Mouse (Mus musculus) embryonic facial prominence, embryonic 13.5 days (tissue): ENCODE measurements around the gene Prkn. TPM values are rescaled to one million over a fixed set of nuclear protein-coding genes. Genes with fewer than 3 reads are reported as not detected.

ENCODE experiments used
- ATAC-seq: fragments of 200-750 bp; cut with Nextera tagmentation; 2 replicates; pipeline ENCODE4 v1.8.0; 2017; ENCODE audit warnings: low read depth; ENCODE audit not compliant: insufficient number of reproducible peaks, insufficient read depth, low FRiP score, low TSS enrichment
- H3K27ac ChIP-seq: fragments of 300-500 bp; sonication (generic); 2 replicates; pipeline ENCODE4 v1.5.1; 2015; ENCODE audit warnings: moderate library complexity, mild to moderate bottlenecking, inconsistent platforms
- H3K27me3 ChIP-seq: fragments of 300-500 bp; sonication (generic); 2 replicates; pipeline ENCODE4 v1.6.1; 2015; ENCODE audit warnings: mild to moderate bottlenecking, inconsistent platforms
- H3K36me3 ChIP-seq: fragments of 300-500 bp; sonication (generic); 2 replicates; pipeline ENCODE4 v1.6.1; 2015; ENCODE audit warnings: mild to moderate bottlenecking, inconsistent platforms
- H3K4me1 ChIP-seq: fragments of 300-500 bp; sonication (generic); 2 replicates; pipeline ENCODE4 v1.6.1; 2015; ENCODE audit warnings: inconsistent platforms
- H3K4me2 ChIP-seq: fragments of 300-500 bp; sonication (generic); 2 replicates; pipeline ENCODE4 v1.6.1; 2015; ENCODE audit warnings: moderate library complexity, mild to moderate bottlenecking, inconsistent platforms
- H3K4me3 ChIP-seq: fragments of 300-500 bp; sonication (generic); 2 replicates; pipeline ENCODE4 v1.5.1; 2015; ENCODE audit warnings: mild to moderate bottlenecking, inconsistent platforms
- H3K9ac ChIP-seq: fragments of 300-500 bp; sonication (generic); 2 replicates; pipeline ENCODE4 v1.6.1; 2015; ENCODE audit warnings: mild to moderate bottlenecking, inconsistent platforms
- H3K9me3 ChIP-seq: fragments of 300-500 bp; sonication (generic); 2 replicates; pipeline ENCODE4 v1.6.1; 2016; ENCODE audit warnings: inconsistent platforms
- WGBS: fragments of 180-500 bp; shearing (Covaris S2); methylation state at CpG from one replicate; pipeline ENCODE4 v1.1.7; 2015; ENCODE audit warnings: mixed read lengths; 5-methylcytosine and 5-hydroxymethylcytosine counted together
- polyA plus RNA-seq: library from polyadenylated mRNA; unstranded; fragments of >200 nt; fragmentation: Nextera tagmentation; extraction: Ambion mirVana; gene quantifications from 2 replicates; pipeline ENCODE4 v1.2.1, GENCODE M21; 2015

The Prkn gene
- polyA plus RNA-seq, 1 experiment from 2014 or later: 1.1 TPM

DNA sequence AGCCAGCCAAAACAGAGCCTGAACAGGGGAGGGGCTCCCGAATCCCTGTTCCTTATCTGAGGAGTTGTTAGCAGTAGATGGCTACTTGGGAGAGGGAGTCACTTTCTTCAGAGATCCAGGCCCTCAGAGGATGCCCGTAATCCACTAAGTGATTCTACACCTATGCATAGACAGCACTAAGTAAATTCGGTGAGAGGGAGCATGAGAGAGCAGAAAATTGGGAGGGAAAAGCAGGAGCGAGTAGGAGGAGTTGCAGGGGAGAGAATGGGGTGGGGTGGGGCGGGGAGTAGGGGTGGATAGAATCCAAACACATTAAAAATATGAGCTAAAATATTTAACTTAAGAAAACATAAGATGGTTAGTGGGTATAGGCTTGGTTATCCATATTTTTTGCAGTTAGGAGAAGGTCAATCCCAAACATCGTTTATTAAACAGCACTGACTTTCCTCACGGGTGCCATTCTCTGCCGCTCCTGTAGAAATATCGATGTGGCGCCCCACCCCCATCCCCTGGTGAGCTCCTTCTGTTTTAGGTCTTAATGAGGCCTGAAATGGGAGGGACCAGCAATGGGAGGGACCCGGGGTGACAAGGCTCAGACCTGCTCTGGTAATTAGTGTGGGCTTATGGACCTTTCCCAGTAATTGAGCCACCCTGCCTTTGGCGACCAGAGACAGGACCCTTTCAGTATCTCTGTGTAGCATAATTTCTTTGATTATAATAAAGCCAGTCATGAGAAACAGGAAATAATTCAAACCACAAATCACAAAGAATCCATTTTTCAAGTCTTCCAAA, 390.6 kb downstream of the Prkn start:
- WGBS: 54% methylated on average over 12 of the region's 12 CpGs
- peaks cover 4% of the 10 kb centered on the region for H3K4me1 ChIP-seq
- ATAC-seq: no peak

DNA sequence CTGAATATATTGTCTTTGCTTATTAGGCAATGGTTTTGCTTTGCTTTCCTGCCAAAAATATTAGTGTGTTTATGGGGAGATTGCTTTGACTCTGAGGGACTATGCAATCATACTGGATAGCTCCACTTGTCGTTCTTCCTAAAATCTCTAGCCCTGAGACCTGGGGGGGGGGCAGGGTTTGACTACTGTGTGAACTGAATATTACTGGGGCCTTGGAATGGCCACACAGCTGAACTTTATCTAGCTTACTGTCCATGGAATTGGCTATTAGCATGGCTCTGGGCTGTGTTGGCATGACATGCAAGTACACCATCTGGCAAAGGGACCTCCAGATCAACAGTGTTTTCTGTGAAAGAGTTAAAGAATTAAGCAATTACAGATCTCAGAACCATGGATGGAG, 395.1 kb downstream of the Prkn start:
- no peak overlapping the region for H3K4me3 ChIP-seq
- H3K27ac ChIP-seq: no peak overlapping the region
- peaks cover 4% of the 10 kb centered on the region for H3K4me1 ChIP-seq
- no peaks in the 10 kb centered on the region for H3K9me3 ChIP-seq
- H3K9ac ChIP-seq: no peak overlapping the region
- H3K36me3 ChIP-seq: no peaks in the 10 kb centered on the region
- no peak overlapping the region for H3K4me2 ChIP-seq
- ATAC-seq: no peak
- no peaks in the 10 kb centered on the region for H3K27me3 ChIP-seq
- 43% methylated on average over 1 of the region's 1 CpGs for WGBS

More for the DNA sequence above, 390.6 kb downstream of the Prkn start:
- no peak overlapping the region for H3K27ac ChIP-seq
- H3K36me3 ChIP-seq: no peaks in the 10 kb centered on the region
- no peaks in the 10 kb centered on the region for H3K9me3 ChIP-seq
- H3K9ac ChIP-seq: no peak overlapping the region
- no peaks in the 10 kb centered on the region for H3K27me3 ChIP-seq
- H3K4me2 ChIP-seq: peak overlapping the region; percentile 11; the same call in 1 of the 2 replicates
- no peak overlapping the region for H3K4me3 ChIP-seq

GRCm38 (mm10) chr17:11245040-11245439, 404.9 kb downstream of the Prkn start:
- no peak overlapping the region for H3K9ac ChIP-seq
- no peak overlapping the region for H3K4me3 ChIP-seq
- 58% methylated on average over 9 of the region's 9 CpGs for WGBS
- H3K36me3 ChIP-seq: no peaks in the 10 kb centered on the region
- H3K4me1 ChIP-seq: peaks cover 20% of the 10 kb centered on the region
- H3K27ac ChIP-seq: no peak overlapping the region
- ATAC-seq: no peak
- no peak overlapping the region for H3K4me2 ChIP-seq
- no peaks in the 10 kb centered on the region for H3K9me3 ChIP-seq
- H3K27me3 ChIP-seq: no peaks in the 10 kb centered on the region

DNA sequence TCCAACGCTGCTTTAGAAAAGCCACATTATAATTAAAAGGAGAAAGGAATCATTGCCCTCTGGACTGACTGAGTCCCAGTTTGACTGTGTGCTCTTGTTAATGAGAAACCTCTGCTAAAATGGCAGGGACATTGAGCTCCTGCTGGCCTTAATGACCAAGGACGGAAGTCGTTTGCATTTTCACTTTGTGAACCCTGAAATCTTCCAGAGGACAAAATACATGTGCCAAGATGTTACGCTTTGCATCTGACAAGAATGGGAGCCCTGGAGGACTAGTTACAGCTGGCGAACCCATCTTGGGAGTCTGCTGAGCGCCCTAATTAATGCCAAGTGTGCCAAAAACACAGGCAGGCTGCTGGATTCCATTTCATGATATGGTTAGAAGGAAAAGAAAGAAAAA, 409.0 kb downstream of the Prkn start:
- no peak for ATAC-seq
- no peaks in the 10 kb centered on the region for H3K27me3 ChIP-seq
- no peak overlapping the region for H3K9ac ChIP-seq
- H3K27ac ChIP-seq: no peak overlapping the region
- no peaks in the 10 kb centered on the region for H3K36me3 ChIP-seq
- H3K4me2 ChIP-seq: peak overlapping the region; percentile 12; the same call in 1 of the 2 replicates
- WGBS: 25% methylated on average over 6 of the region's 6 CpGs
- H3K4me1 ChIP-seq: peaks cover 9% of the 10 kb centered on the region
- H3K4me3 ChIP-seq: no peak overlapping the region
- no peaks in the 10 kb centered on the region for H3K9me3 ChIP-seq

DNA sequence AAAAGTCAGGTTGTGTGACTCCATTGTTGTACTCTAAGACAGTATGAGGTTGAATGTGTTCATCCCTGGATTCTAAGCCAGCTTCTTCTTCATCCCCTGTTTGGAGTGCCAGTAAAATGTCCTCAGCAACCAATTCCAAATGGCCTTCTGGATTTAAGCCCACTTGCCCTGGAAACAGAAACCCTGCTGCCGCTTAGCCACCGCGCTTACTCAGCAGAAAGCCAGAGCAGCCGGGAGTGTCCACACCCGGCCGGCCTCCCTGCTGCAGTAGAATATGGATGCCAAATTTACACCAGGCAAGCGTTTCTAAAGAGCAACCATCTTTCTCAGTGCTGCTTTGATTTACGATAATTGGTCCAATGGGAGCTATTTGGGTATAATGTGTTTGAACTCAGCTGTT, 420.5 kb downstream of the Prkn start:
- H3K4me3 ChIP-seq: no peak overlapping the region
- no peak overlapping the region for H3K4me2 ChIP-seq
- no peak for ATAC-seq
- no peaks in the 10 kb centered on the region for H3K9me3 ChIP-seq
- 67% methylated on average over 8 of the region's 8 CpGs for WGBS
- H3K36me3 ChIP-seq: no peaks in the 10 kb centered on the region
- no peaks in the 10 kb centered on the region for H3K27me3 ChIP-seq
- peaks cover 5% of the 10 kb centered on the region; the same call in 1 of the 2 replicates for H3K4me1 ChIP-seq
- H3K27ac ChIP-seq: no peak overlapping the region
- H3K9ac ChIP-seq: no peak overlapping the region

DNA sequence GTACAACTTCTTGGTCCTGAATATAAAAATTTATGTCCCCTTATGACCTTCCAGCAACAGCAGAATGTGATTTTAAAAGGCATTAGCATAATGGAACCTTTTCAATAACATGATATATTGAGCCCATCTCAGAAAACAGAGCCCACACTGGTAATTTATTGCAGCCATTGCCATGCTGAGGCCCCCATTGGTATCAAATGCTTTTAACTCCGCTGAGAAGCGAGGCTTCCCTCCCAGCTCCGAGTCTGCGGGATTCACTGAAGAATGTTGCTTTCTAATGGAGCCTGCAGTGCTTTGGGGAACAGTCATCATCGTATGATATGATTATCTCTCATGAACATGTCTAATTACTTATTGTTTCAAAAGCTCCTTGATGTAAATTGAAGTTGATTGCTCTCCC, 421.5 kb downstream of the Prkn start:
- H3K27ac ChIP-seq: no peak overlapping the region
- WGBS: 71% methylated on average over 5 of the region's 5 CpGs
- no peaks in the 10 kb centered on the region for H3K27me3 ChIP-seq
- H3K36me3 ChIP-seq: no peaks in the 10 kb centered on the region
- H3K9me3 ChIP-seq: no peaks in the 10 kb centered on the region
- no peak overlapping the region for H3K4me2 ChIP-seq
- no peak for ATAC-seq
- no peak overlapping the region for H3K4me3 ChIP-seq
- peaks cover 5% of the 10 kb centered on the region; the same call in 1 of the 2 replicates for H3K4me1 ChIP-seq
- no peak overlapping the region for H3K9ac ChIP-seq

DNA sequence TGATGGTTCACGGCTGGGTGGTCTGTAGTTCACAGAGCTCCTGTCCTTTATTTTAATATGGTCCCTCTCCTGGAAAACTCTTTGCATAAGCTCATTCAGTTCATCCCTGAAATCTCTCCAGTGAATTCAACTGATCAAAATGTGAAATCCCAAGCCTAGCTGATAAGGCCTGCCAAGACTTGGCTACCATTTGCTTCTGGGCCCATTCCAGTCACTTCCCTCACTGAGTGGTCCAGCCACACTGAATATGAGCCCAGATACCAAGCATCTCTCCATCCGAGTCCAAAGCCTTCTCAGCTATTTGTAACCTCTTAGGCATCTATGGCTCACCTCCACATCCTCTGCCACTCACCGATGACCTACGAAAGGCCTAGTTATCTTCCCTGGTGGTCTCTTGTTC, 427.8 kb downstream of the Prkn start:
- Histone ChIP-seq H3K27ac (no peak overlapping the region), H3K4me3 (no peak overlapping the region), H3K27me3 (no peaks in the 10 kb centered on the region), H3K9me3 (no peaks in the 10 kb centered on the region), H3K4me1 (no peaks in the 10 kb centered on the region), H3K36me3 (no peaks in the 10 kb centered on the region), H3K4me2 (no peak overlapping the region), H3K9ac (no peak overlapping the region)
- ATAC-seq: no peak
- 91% methylated on average over 4 of the region's 4 CpGs for WGBS

GRCm38 (mm10) chr17:11270179-11270578, 430.0 kb downstream of the Prkn start:
- H3K4me1 ChIP-seq: no peaks in the 10 kb centered on the region
- no peak for ATAC-seq
- no peak overlapping the region for H3K27ac ChIP-seq
- H3K9me3 ChIP-seq: no peaks in the 10 kb centered on the region
- no peak overlapping the region for H3K4me2 ChIP-seq
- H3K9ac ChIP-seq: no peak overlapping the region
- H3K4me3 ChIP-seq: no peak overlapping the region
- H3K36me3 ChIP-seq: no peaks in the 10 kb centered on the region
- no peaks in the 10 kb centered on the region for H3K27me3 ChIP-seq
- whole genome bisulfite sequencing: 80% methylated on average over 4 of the region's 4 CpGs

DNA sequence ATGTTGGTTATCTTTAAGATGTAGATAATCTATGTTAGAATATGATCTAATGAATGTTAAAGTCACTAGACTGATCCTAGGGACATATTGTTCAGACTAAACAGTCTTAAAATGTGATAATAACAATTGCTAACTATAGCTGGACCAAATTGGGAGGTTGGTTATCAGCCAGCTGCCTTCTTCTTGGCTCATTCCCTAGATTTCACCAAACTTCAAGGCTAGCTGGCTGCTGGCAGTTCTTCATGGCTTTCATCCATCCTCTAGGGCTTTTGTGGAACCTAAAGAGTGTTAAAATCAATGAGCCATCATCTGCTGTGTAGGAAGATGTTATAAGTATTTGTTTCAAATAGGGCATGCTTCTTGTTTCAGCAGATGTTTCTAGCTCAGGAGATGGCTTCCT, 431.7 kb downstream of the Prkn start:
- no peak overlapping the region for H3K27ac ChIP-seq

GRCm38 (mm10) chr17:11284246-11284645, 444.1 kb downstream of the Prkn start:
- no peak for ATAC-seq
- H3K9ac ChIP-seq: no peak overlapping the region
- no peaks in the 10 kb centered on the region for H3K27me3 ChIP-seq
- H3K4me3 ChIP-seq: no peak overlapping the region
- H3K4me1 ChIP-seq: no peaks in the 10 kb centered on the region
- no peaks in the 10 kb centered on the region for H3K9me3 ChIP-seq
- H3K36me3 ChIP-seq: no peaks in the 10 kb centered on the region
- no peak overlapping the region for H3K27ac ChIP-seq
- H3K4me2 ChIP-seq: no peak overlapping the region
- WGBS: 76% methylated on average over 4 of the region's 4 CpGs

More for the DNA sequence above, 431.7 kb downstream of the Prkn start:
- no peaks in the 10 kb centered on the region for H3K27me3 ChIP-seq
- H3K36me3 ChIP-seq: no peaks in the 10 kb centered on the region
- no peak overlapping the region for H3K4me2 ChIP-seq
- no peak overlapping the region for H3K4me3 ChIP-seq
- H3K9ac ChIP-seq: no peak overlapping the region
- no peak for ATAC-seq
- no peaks in the 10 kb centered on the region for H3K4me1 ChIP-seq
- no peaks in the 10 kb centered on the region for H3K9me3 ChIP-seq

DNA sequence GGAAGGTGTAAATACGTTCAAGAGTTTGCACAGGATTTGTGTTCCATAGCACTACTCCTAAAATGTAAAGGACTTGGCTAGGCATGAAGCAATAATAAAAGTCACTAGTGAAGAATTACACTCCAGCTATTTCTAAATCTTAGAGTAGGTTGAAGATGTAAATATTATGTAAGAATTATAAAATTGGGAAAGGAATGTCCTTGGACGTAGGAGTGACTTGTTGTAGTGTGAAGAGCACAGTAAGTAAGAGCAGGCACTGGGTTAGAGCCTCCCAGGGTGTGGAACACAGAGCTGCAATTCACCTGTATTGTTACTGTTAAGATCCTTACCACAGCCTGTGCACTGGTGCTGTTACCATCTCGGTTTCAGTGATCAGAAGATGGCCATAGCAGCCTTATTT, 450.0 kb downstream of the Prkn start:
- Histone ChIP-seq H3K27me3 (no peaks in the 10 kb centered on the region), H3K4me2 (no peak overlapping the region), H3K36me3 (no peaks in the 10 kb centered on the region), H3K9ac (no peak overlapping the region), H3K4me1 (no peaks in the 10 kb centered on the region), H3K4me3 (no peak overlapping the region), H3K27ac (no peak overlapping the region), H3K9me3 (no peaks in the 10 kb centered on the region)
- no peak for ATAC-seq
- WGBS: 79% methylated on average over 3 of the region's 3 CpGs

- Histone ChIP-seq H3K4me1 (no peaks in the 10 kb centered on the region), H3K9ac (no peak overlapping the region), H3K4me3 (no peak overlapping the region), H3K36me3 (no peaks in the 10 kb centered on the region), H3K4me2 (no peak overlapping the region), H3K27me3 (no peaks in the 10 kb centered on the region), H3K27ac (no peak overlapping the region), H3K9me3 (no peaks in the 10 kb centered on the region)
- WGBS: 71% methylated on average over 9 of the region's 9 CpGs
- no peak for ATAC-seq
Observed at GRCm38 (mm10) chr17:11303116-11303515, 462.9 kb downstream of the Prkn start.
